Comparison of ENCODE assay signal across 7 mouse cellular contexts in genomic region chr4:133220656-133221055, GRCm38 (mm10). TPM values are rescaled to one million over a fixed set of nuclear protein-coding genes. Genes with fewer than 3 reads are reported as not detected.
DNase-seq lines count a peak whose midpoint lies in the region; ATAC-seq and TF ChIP-seq lines count a peak whose summit lies in the region.

No protein-coding gene starts in this region.

- peak overlapping the region; percentile 16; the same call in 1 of the 2 replicates for H3K4me3 ChIP-seq in G1E (ENCODE audit: low read depth, low read length)
- H3K4me3 ChIP-seq in embryonic facial prominence, embryonic 10.5 days: peak overlapping the region; percentile 58
- peak overlapping the region; percentile 48 for H3K4me3 ChIP-seq in intestine, embryonic 16.5 days (ENCODE audit: low read length)
- peak overlapping the region; percentile 18 for H3K4me3 ChIP-seq in liver, embryonic 15.5 days (replicated peaks)
- H3K4me3 ChIP-seq in stomach, postnatal 0 days (ENCODE audit: low read depth, low read length): peak overlapping the region; percentile 35

- H3K9me3 ChIP-seq in G1E (replicated peaks): no peaks in the 10 kb centered on the region
- no peaks in the 10 kb centered on the region for H3K9me3 ChIP-seq in embryonic facial prominence, embryonic 10.5 days
- no peaks in the 10 kb centered on the region for H3K9me3 ChIP-seq in intestine, embryonic 16.5 days (ENCODE audit: control insufficient read depth, low read length)
- H3K9me3 ChIP-seq in liver, embryonic 15.5 days (replicated peaks): no peaks in the 10 kb centered on the region
- no peaks in the 10 kb centered on the region for H3K9me3 ChIP-seq in stomach, postnatal 0 days (ENCODE audit: control insufficient read depth, low read length)

- no peaks in the 10 kb centered on the region for H3K36me3 ChIP-seq in G1E (replicated peaks)
- no peaks in the 10 kb centered on the region for H3K36me3 ChIP-seq in embryonic facial prominence, embryonic 10.5 days (replicated peaks)
- H3K36me3 ChIP-seq in intestine, embryonic 16.5 days (ENCODE audit: control insufficient read depth, insufficient read depth, low read length): no peaks in the 10 kb centered on the region
- H3K36me3 ChIP-seq in liver, embryonic 15.5 days (replicated peaks): no peaks in the 10 kb centered on the region
- no peaks in the 10 kb centered on the region for H3K36me3 ChIP-seq in stomach, postnatal 0 days (ENCODE audit: control insufficient read depth, insufficient read depth, low read length)

- peaks cover 57% of the 10 kb centered on the region for H3K27me3 ChIP-seq in G1E (ENCODE audit: insufficient read depth, low read length)
- H3K27me3 ChIP-seq in embryonic facial prominence, embryonic 10.5 days (replicated peaks; ENCODE audit: low read depth, poor library complexity, severe bottlenecking): peaks cover 60% of the 10 kb centered on the region
- H3K27me3 ChIP-seq in intestine, embryonic 16.5 days (replicated peaks; ENCODE audit: control insufficient read depth, insufficient read depth, low read length): 0 out of 2 replicates have a peak, but pooled peaks cover 4% of the 10 kb centered on the region
- H3K27me3 ChIP-seq in liver, embryonic 15.5 days: peaks cover 76% of the 10 kb centered on the region
- H3K27me3 ChIP-seq in stomach, postnatal 0 days (ENCODE audit: control insufficient read depth, insufficient read depth, low read length): no peaks in the 10 kb centered on the region

- no peak for DNase-seq in G1E (ENCODE audit: low spot score)
- peak; percentile 75 for DNase-seq in embryonic facial prominence, embryonic 10.5 days (ENCODE audit: low spot score)
- peak; percentile 78 for DNase-seq in stomach, postnatal 0 days (ENCODE audit: low spot score)
- no peak for DNase-seq in thymus, postnatal 14 days
- no peak for DNase-seq in right cerebral cortex, postnatal 4 days

- no peak for ATAC-seq in G1E (ENCODE audit: extremely low read depth, insufficient number of reproducible peaks, low FRiP score, poor library complexity, severe bottlenecking)
- peak; percentile 65; the same call in 1 of the 2 replicates for ATAC-seq in intestine, embryonic 16.5 days
- ATAC-seq in liver, embryonic 15.5 days (ENCODE audit: insufficient read depth): no peak
- ATAC-seq in stomach, postnatal 0 days (ENCODE audit: low FRiP score, low TSS enrichment): peak; percentile 27

- 2% methylated on average over 25 of the region's 25 CpGs for WGBS in embryonic facial prominence, embryonic 10.5 days
- WGBS in intestine, embryonic 16.5 days: 1% methylated on average over 25 of the region's 25 CpGs
- 6% methylated on average over 25 of the region's 25 CpGs for WGBS in liver, embryonic 15.5 days (ENCODE audit: insufficient replicate concordance)
- WGBS in stomach, postnatal 0 days: 6% methylated on average over 25 of the region's 25 CpGs

- peaks cover 55% of the 10 kb centered on the region for H3K4me1 ChIP-seq in G1E (ENCODE audit: insufficient read depth, low read depth, low read length)
- H3K4me1 ChIP-seq in embryonic facial prominence, embryonic 10.5 days: peaks cover 51% of the 10 kb centered on the region
- peaks cover 6% of the 10 kb centered on the region; the same call in 1 of the 2 replicates for H3K4me1 ChIP-seq in intestine, embryonic 16.5 days (ENCODE audit: control insufficient read depth, insufficient read depth, low read length)
- peaks cover 5% of the 10 kb centered on the region; the same call in 1 of the 2 replicates for H3K4me1 ChIP-seq in liver, embryonic 15.5 days (replicated peaks)
- H3K4me1 ChIP-seq in stomach, postnatal 0 days (replicated peaks; ENCODE audit: control insufficient read depth, insufficient read depth): 0 out of 2 replicates have a peak, but pooled peaks cover 2% of the 10 kb centered on the region

- TF ChIP-seq EP300 in stomach, postnatal 0 days (optimal IDR thresholded peaks at IDR 0.05): no peak

- no peak for TF ChIP-seq CTCF in G1E (IDR thresholded peaks at IDR 0.05; ENCODE audit: low read depth, low read length)
- TF ChIP-seq CTCF in stomach, postnatal 0 days (IDR thresholded peaks at IDR 0.05; ENCODE audit: low read depth): no peak

- peak overlapping the region; percentile 87 for H3K4me2 ChIP-seq in intestine, embryonic 16.5 days (ENCODE audit: low read depth, low read length)
- peak overlapping the region; percentile 56 for H3K4me2 ChIP-seq in liver, embryonic 15.5 days
- peak overlapping the region; percentile 60 for H3K4me2 ChIP-seq in stomach, postnatal 0 days (replicated peaks; ENCODE audit: low read depth)

- H3K9ac ChIP-seq in intestine, embryonic 16.5 days (ENCODE audit: low read depth, low read length): peak overlapping the region; percentile 67
- H3K9ac ChIP-seq in liver, embryonic 15.5 days: no peak overlapping the region
- H3K9ac ChIP-seq in stomach, postnatal 0 days (ENCODE audit: low read length): peak overlapping the region; percentile 51

- peak overlapping the region; percentile 72 for H3K27ac ChIP-seq in embryonic facial prominence, embryonic 10.5 days (replicated peaks)
- no peak overlapping the region for H3K27ac ChIP-seq in intestine, embryonic 16.5 days (ENCODE audit: low read length)
- no peak overlapping the region for H3K27ac ChIP-seq in liver, embryonic 15.5 days (replicated peaks)
- H3K27ac ChIP-seq in stomach, postnatal 0 days (replicated peaks): no peak overlapping the region

RNA-seq across cellular contexts. Expression of gene Gpr3, which starts 8.3 kb away (rescaled TPM):
- total RNA-seq in G1E (2014; fragmentation: Nextera tagmentation): 0.58 TPM in 1 of 2 replicates, not detected in the other
- total RNA-seq in G1E (2017): 0.06 and 0.16 TPM in 2 replicates
- polyA plus RNA-seq in G1E (2012): 0.02 and 0.10 TPM in 2 replicates
- 0.11 and 0.57 TPM in 2 replicates for polyA plus RNA-seq in embryonic facial prominence, embryonic 10.5 days (2016; fragmentation: Nextera tagmentation; extraction: Ambion mirVana)
- polyA plus RNA-seq in intestine, embryonic 16.5 days (2015; fragmentation: Nextera tagmentation; extraction: Ambion mirVana): 0.05 and 0.24 TPM in 2 replicates
- polyA plus RNA-seq in liver, embryonic 15.5 days (2015; fragmentation: Nextera tagmentation; extraction: Ambion mirVana): not detected in 2 replicates
- 0.11 and 0.19 TPM in 2 replicates for polyA plus RNA-seq in stomach, postnatal 0 days (2015; fragmentation: Nextera tagmentation; extraction: Ambion mirVana)

RNA-seq across cellular contexts. Expression of gene Cd164l2, which starts 8.7 kb away (rescaled TPM):
- total RNA-seq in G1E (2014; fragmentation: Nextera tagmentation) (not detected in 2 replicates), G1E (2017) (not detected in 2 replicates)
- not detected in 2 replicates for polyA plus RNA-seq in G1E (2012)
- 3.0 and 5.2 TPM in 2 replicates for polyA plus RNA-seq in embryonic facial prominence, embryonic 10.5 days (2016; fragmentation: Nextera tagmentation; extraction: Ambion mirVana)
- polyA plus RNA-seq in intestine, embryonic 16.5 days (2015; fragmentation: Nextera tagmentation; extraction: Ambion mirVana): 1.6 and 2.0 TPM in 2 replicates
- not detected in 2 replicates for polyA plus RNA-seq in liver, embryonic 15.5 days (2015; fragmentation: Nextera tagmentation; extraction: Ambion mirVana)
- 5.3 and 6.5 TPM in 2 replicates for polyA plus RNA-seq in stomach, postnatal 0 days (2015; fragmentation: Nextera tagmentation; extraction: Ambion mirVana)

RNA-seq across cellular contexts. Expression of gene Map3k6, which starts 20.0 kb away (rescaled TPM):
- total RNA-seq in G1E (2014; fragmentation: Nextera tagmentation): 20.9 and 28.4 TPM in 2 replicates
- 27.6 and 29.2 TPM in 2 replicates for total RNA-seq in G1E (2017)
- polyA plus RNA-seq in G1E (2012): 85.3 and 87.2 TPM in 2 replicates
- 1.7 and 1.8 TPM in 2 replicates for polyA plus RNA-seq in embryonic facial prominence, embryonic 10.5 days (2016; fragmentation: Nextera tagmentation; extraction: Ambion mirVana)
- 2.4 and 2.8 TPM in 2 replicates for polyA plus RNA-seq in intestine, embryonic 16.5 days (2015; fragmentation: Nextera tagmentation; extraction: Ambion mirVana)
- 2.0 and 2.9 TPM in 2 replicates for polyA plus RNA-seq in liver, embryonic 15.5 days (2015; fragmentation: Nextera tagmentation; extraction: Ambion mirVana)
- 17.6 and 21.5 TPM in 2 replicates for polyA plus RNA-seq in stomach, postnatal 0 days (2015; fragmentation: Nextera tagmentation; extraction: Ambion mirVana)

RNA-seq across cellular contexts. Expression of gene Sytl1, which starts 42.3 kb away (rescaled TPM):
- total RNA-seq in G1E (2014; fragmentation: Nextera tagmentation) (1.2 and 2.5 TPM in 2 replicates), G1E (2017) (0.05 and 0.35 TPM in 2 replicates)
- 1.4 and 1.7 TPM in 2 replicates for polyA plus RNA-seq in G1E (2012)
- 1.3 and 1.6 TPM in 2 replicates for polyA plus RNA-seq in embryonic facial prominence, embryonic 10.5 days (2016; fragmentation: Nextera tagmentation; extraction: Ambion mirVana)
- polyA plus RNA-seq in intestine, embryonic 16.5 days (2015; fragmentation: Nextera tagmentation; extraction: Ambion mirVana): 3.0 and 4.0 TPM in 2 replicates
- polyA plus RNA-seq in liver, embryonic 15.5 days (2015; fragmentation: Nextera tagmentation; extraction: Ambion mirVana): 0.92 and 1.0 TPM in 2 replicates
- polyA plus RNA-seq in stomach, postnatal 0 days (2015; fragmentation: Nextera tagmentation; extraction: Ambion mirVana): 93.5 and 109 TPM in 2 replicates

RNA-seq across cellular contexts. Expression of gene Tmem222, which starts 56.9 kb away (rescaled TPM):
- total RNA-seq in G1E (2014; fragmentation: Nextera tagmentation) (33.5 and 34.3 TPM in 2 replicates), G1E (2017) (25.2 and 30.3 TPM in 2 replicates)
- 30.3 and 30.8 TPM in 2 replicates for polyA plus RNA-seq in G1E (2012)
- 81.4 and 86.7 TPM in 2 replicates for polyA plus RNA-seq in embryonic facial prominence, embryonic 10.5 days (2016; fragmentation: Nextera tagmentation; extraction: Ambion mirVana)
- polyA plus RNA-seq in intestine, embryonic 16.5 days (2015; fragmentation: Nextera tagmentation; extraction: Ambion mirVana): 69.8 and 75.7 TPM in 2 replicates
- 35.8 and 42.3 TPM in 2 replicates for polyA plus RNA-seq in liver, embryonic 15.5 days (2015; fragmentation: Nextera tagmentation; extraction: Ambion mirVana)
- polyA plus RNA-seq in stomach, postnatal 0 days (2015; fragmentation: Nextera tagmentation; extraction: Ambion mirVana): 51.4 and 53.9 TPM in 2 replicates

Comparison
In these comparisons a context has a peak if more than half of its experiments do, and no peak if none do; other contexts are left out.
1. ATAC-seq: peak in intestine, embryonic 16.5 days (single experiment) and stomach, postnatal 0 days (single experiment); none in G1E (single experiment) and liver, embryonic 15.5 days (single experiment).
2. DNase-seq: peak in embryonic facial prominence, embryonic 10.5 days (single experiment) and stomach, postnatal 0 days (single experiment); none in G1E (single experiment), thymus, postnatal 14 days (single experiment) and right cerebral cortex, postnatal 4 days (single experiment).
3. Peak in every context shown above with its lines, with median percentiles within 50 percentile points of each other: H3K4me3 ChIP-seq and H3K4me2 ChIP-seq.